Mouse (Mus musculus) G1E (cell line): ENCODE results near the gene Tbc1d12.

Experiments
- CTCF ChIP-seq: IDR thresholded peaks from 2 replicates; pipeline ENCODE4 v1.5.1; 2012; ENCODE audit warnings: low read depth, low read length, inconsistent platforms, mixed read lengths
- GATA1 ChIP-seq: IDR thresholded peaks from 2 replicates; pipeline ENCODE4 v1.6.1; 2012; ENCODE audit warnings: borderline replicate concordance, low read length, inconsistent platforms, mixed read lengths
- GATA2 ChIP-seq: IDR thresholded peaks from 2 replicates; pipeline ENCODE4 v1.6.1; 2012; ENCODE audit warnings: low read depth, low read length, inconsistent platforms, borderline replicate concordance
- POLR2AphosphoS5 ChIP-seq: IDR thresholded peaks from 2 replicates; pipeline ENCODE4 v1.6.1; 2012; ENCODE audit warnings: low read depth, low read length, inconsistent platforms; ENCODE audit not compliant: insufficient replicate concordance
- TAL1 ChIP-seq: conservative IDR thresholded peaks from 2 replicates; pipeline ENCODE4 v1.6.1; 2012; ENCODE audit warnings: low read depth, low read length, inconsistent platforms, mixed read lengths

DNA sequence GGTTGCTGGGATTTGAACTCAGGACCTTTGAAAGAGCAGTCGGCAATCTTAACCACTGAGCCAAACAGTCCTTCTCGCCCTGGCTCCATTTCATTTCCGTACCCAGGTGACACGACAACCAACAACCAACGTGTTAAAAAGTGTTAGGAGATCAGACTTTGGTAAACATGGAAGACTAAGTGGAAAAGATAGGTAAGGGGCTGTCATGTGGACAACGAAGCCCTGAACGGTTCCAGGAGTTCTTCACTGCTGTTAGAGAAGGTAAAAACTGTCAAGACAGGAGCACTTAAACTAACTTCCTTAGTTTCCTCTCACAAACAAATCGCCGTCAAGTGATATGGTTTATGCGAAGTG lies 318 bp upstream of the Tbc1d12 start:
- TF ChIP-seq CTCF (no peak), GATA1 (no peak), GATA2 (no peak), TAL1 (no peak), POLR2AphosphoS5 (no peak)
